Mouse (Mus musculus): ENCODE measurements at regions not wholly inside any gene's neighbourhood (a gene's known extent, or its start where the extent isn't known, plus 50 kb on each side); places are given as distances from the start of the nearest gene placed in this dataset.

- Histone ChIP-seq H3K4me3 (ENCODE audit: low read depth, low read length) (no peak overlapping the region), H3K27ac (ENCODE audit: low read depth, low read length) (no peak overlapping the region)
- no peak for ATAC-seq
Observed at GRCm38 (mm10) chr2:169524429-169524828, 63.1 kb downstream of the Gm11011 start.

GRCm38 (mm10) chr2:169519941-169520340 is 67.6 kb downstream of the Gm11011 start:
- H3K4me3 ChIP-seq (ENCODE audit: low read depth, low read length): no peak overlapping the region
- ATAC-seq: no peak

More at GRCm38 (mm10) chr2:169524429-169524828, 63.1 kb downstream of the Gm11011 start:
- H3K27me3 ChIP-seq (replicated peaks; ENCODE audit: control insufficient read depth, insufficient read depth, low read length): no peaks in the 10 kb centered on the region
- no peak overlapping the region for H3K4me2 ChIP-seq (replicated peaks; ENCODE audit: low read depth)
- TF ChIP-seq CTCF (IDR thresholded peaks at IDR 0.05; ENCODE audit: low read depth): no peak
- WGBS: 81% methylated on average over 17 of the region's 17 CpGs
- no peaks in the 10 kb centered on the region for H3K9me3 ChIP-seq (ENCODE audit: control insufficient read depth)
- no peaks in the 10 kb centered on the region for H3K4me1 ChIP-seq (replicated peaks; ENCODE audit: control insufficient read depth, insufficient read depth, low read length)
- H3K36me3 ChIP-seq (ENCODE audit: control insufficient read depth, insufficient read depth): no peaks in the 10 kb centered on the region
- H3K9ac ChIP-seq (ENCODE audit: low read depth, low read length): no peak overlapping the region

GRCm38 (mm10) chr2:169515350-169515749 is 72.2 kb downstream of the Gm11011 start:
- H3K9me3 ChIP-seq (ENCODE audit: control insufficient read depth): no peaks in the 10 kb centered on the region
- no peaks in the 10 kb centered on the region for H3K4me1 ChIP-seq (replicated peaks; ENCODE audit: control insufficient read depth, insufficient read depth, low read length)
- no peak overlapping the region for H3K9ac ChIP-seq (ENCODE audit: low read depth, low read length)
- 69% methylated on average over 11 of the region's 11 CpGs for WGBS
- H3K4me2 ChIP-seq (replicated peaks; ENCODE audit: low read depth): no peak overlapping the region; the same call in 1 of the 2 replicates
- no peaks in the 10 kb centered on the region for H3K27me3 ChIP-seq (replicated peaks; ENCODE audit: control insufficient read depth, insufficient read depth, low read length)
- no peak overlapping the region for H3K4me3 ChIP-seq (ENCODE audit: low read depth, low read length)
- H3K36me3 ChIP-seq (ENCODE audit: control insufficient read depth, insufficient read depth): no peaks in the 10 kb centered on the region
- no peak overlapping the region for H3K27ac ChIP-seq (ENCODE audit: low read depth, low read length)
- ATAC-seq: no peak
- no peak for TF ChIP-seq CTCF (IDR thresholded peaks at IDR 0.05; ENCODE audit: low read depth)

More at GRCm38 (mm10) chr2:169519941-169520340, 67.6 kb downstream of the Gm11011 start:
- no peaks in the 10 kb centered on the region for H3K36me3 ChIP-seq (ENCODE audit: control insufficient read depth, insufficient read depth)
- H3K27ac ChIP-seq (ENCODE audit: low read depth, low read length): no peak overlapping the region
- no peaks in the 10 kb centered on the region for H3K4me1 ChIP-seq (replicated peaks; ENCODE audit: control insufficient read depth, insufficient read depth, low read length)
- H3K4me2 ChIP-seq (replicated peaks; ENCODE audit: low read depth): no peak overlapping the region
- no peak for TF ChIP-seq CTCF (IDR thresholded peaks at IDR 0.05; ENCODE audit: low read depth)
- H3K9ac ChIP-seq (ENCODE audit: low read depth, low read length): no peak overlapping the region
- H3K27me3 ChIP-seq (replicated peaks; ENCODE audit: control insufficient read depth, insufficient read depth, low read length): no peaks in the 10 kb centered on the region
- 70% methylated on average over 9 of the region's 9 CpGs for WGBS
- H3K9me3 ChIP-seq (ENCODE audit: control insufficient read depth): no peaks in the 10 kb centered on the region

- WGBS: 81% methylated on average over 2 of the region's 2 CpGs
- Histone ChIP-seq H3K4me3 (ENCODE audit: low read depth, low read length) (no peak overlapping the region), H3K9ac (ENCODE audit: low read depth, low read length) (no peak overlapping the region), H3K27me3 (replicated peaks; ENCODE audit: control insufficient read depth, insufficient read depth, low read length) (no peaks in the 10 kb centered on the region), H3K4me1 (replicated peaks; ENCODE audit: control insufficient read depth, insufficient read depth, low read length) (no peaks in the 10 kb centered on the region), H3K4me2 (replicated peaks; ENCODE audit: low read depth) (no peak overlapping the region), H3K27ac (ENCODE audit: low read depth, low read length) (no peak overlapping the region), H3K9me3 (ENCODE audit: control insufficient read depth) (no peaks in the 10 kb centered on the region), H3K36me3 (ENCODE audit: control insufficient read depth, insufficient read depth) (no peaks in the 10 kb centered on the region)
- TF ChIP-seq CTCF (IDR thresholded peaks at IDR 0.05; ENCODE audit: low read depth): no peak
- ATAC-seq: no peak
Observed at GRCm38 (mm10) chr2:169510741-169511140, 76.8 kb downstream of the Gm11011 start.

- no peaks in the 10 kb centered on the region for H3K36me3 ChIP-seq (ENCODE audit: control insufficient read depth, insufficient read depth)
- H3K9me3 ChIP-seq (ENCODE audit: control insufficient read depth): no peaks in the 10 kb centered on the region
- WGBS: 85% methylated on average over 4 of the region's 4 CpGs
- H3K27ac ChIP-seq (ENCODE audit: low read depth, low read length): no peak overlapping the region
- no peak for ATAC-seq
- H3K4me2 ChIP-seq (replicated peaks; ENCODE audit: low read depth): no peak overlapping the region
- no peaks in the 10 kb centered on the region for H3K4me1 ChIP-seq (replicated peaks; ENCODE audit: control insufficient read depth, insufficient read depth, low read length)
- no peak overlapping the region for H3K9ac ChIP-seq (ENCODE audit: low read depth, low read length)
- TF ChIP-seq CTCF (IDR thresholded peaks at IDR 0.05; ENCODE audit: low read depth): no peak
- H3K27me3 ChIP-seq (replicated peaks; ENCODE audit: control insufficient read depth, insufficient read depth, low read length): no peaks in the 10 kb centered on the region
- H3K4me3 ChIP-seq (ENCODE audit: low read depth, low read length): no peak overlapping the region
Observed at GRCm38 (mm10) chr2:169509406-169509805, 78.1 kb downstream of the Gm11011 start.

GRCm38 (mm10) chr2:169504416-169505057 is 83.0 kb downstream of the Gm11011 start:
- Histone ChIP-seq H3K36me3 (ENCODE audit: control insufficient read depth, insufficient read depth) (no peaks in the 10 kb centered on the region), H3K9me3 (ENCODE audit: control insufficient read depth) (no peaks in the 10 kb centered on the region), H3K4me2 (replicated peaks; ENCODE audit: low read depth) (no peak overlapping the region), H3K4me3 (ENCODE audit: low read depth, low read length) (no peak overlapping the region), H3K27ac (ENCODE audit: low read depth, low read length) (no peak overlapping the region), H3K9ac (ENCODE audit: low read depth, low read length) (no peak overlapping the region), H3K4me1 (replicated peaks; ENCODE audit: control insufficient read depth, insufficient read depth, low read length) (no peaks in the 10 kb centered on the region), H3K27me3 (replicated peaks; ENCODE audit: control insufficient read depth, insufficient read depth, low read length) (no peaks in the 10 kb centered on the region)
- no peak for ATAC-seq
- 90% methylated on average over 11 of the region's 11 CpGs for WGBS
- no peak for TF ChIP-seq CTCF (IDR thresholded peaks at IDR 0.05; ENCODE audit: low read depth)

All from intestine, postnatal 0 days (tissue).